Mouse (Mus musculus) ovary, postnatal 14 days (tissue): Measurements from ENCODE around the gene Grifin.

Source experiments
- DNase-seq: peaks from one replicate; pipeline ENCODE4 v3.0.0; 2022; ENCODE audit warnings: low spot score

Gene Grifin

GRCm38 (mm10) chr5:140549306-140550047 lies 15.4 kb downstream of the Grifin start:
- no peak for DNase-seq

GRCm38 (mm10) chr5:140546332-140546731 lies 18.5 kb downstream of the Grifin start:
- no peak for DNase-seq

DNA sequence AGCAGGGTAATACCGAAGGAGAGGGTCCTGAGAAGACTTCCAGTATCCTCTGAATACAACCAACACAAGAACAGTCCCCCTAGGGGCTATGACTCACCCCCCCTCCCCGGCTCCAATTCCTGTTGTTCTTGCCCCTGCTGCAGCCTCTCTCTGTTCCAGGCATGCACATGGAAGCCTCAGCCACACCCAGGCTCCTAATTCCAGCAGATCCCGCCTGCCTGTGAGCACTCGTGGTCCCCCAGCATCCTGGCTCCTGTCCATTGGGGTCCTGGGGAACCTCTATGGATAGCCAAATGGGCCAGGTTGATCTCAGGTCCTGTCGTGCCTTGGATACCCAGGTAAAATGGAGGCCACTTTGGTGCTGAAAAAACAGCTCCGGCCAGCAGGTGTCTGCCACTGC lies 19.2 kb downstream of the Grifin start:
- no peak for DNase-seq

DNA sequence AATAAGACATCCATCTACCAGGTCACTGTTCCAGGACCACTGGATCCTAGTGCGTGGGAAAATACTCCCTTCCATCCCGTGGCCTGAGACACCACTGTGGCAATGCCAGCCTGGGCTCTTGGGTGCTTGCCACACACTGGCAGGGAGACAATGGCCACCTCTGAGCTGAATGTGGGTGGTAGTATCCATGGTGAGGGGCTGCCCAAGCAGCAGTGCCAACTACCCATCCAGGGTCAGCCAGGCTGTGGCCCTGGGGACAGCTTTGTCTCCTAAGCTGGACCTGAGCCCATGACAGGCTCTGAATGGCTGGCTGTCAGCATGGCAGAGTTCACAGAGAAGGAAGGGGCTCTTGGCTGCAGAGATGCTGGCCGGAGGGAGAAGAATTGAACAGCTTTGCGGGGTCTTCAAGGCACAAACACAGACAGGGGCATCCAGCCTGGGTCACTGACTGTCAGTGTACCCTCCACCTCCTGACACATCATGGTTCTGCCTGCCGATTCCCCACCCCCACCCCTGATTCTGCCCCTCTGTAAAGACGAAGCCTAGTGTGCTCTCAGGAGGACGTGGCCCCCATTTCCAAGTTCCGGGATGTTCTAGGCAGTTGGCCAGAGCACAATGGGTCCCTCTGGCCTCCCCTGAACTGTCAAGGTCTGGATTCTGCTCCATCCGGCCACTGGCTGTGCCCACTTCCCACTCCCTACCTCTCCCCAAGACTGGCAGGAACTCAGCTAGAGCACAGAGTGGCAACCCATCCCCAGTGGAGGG lies 21.9 kb downstream of the Grifin start:
- no peak for DNase-seq

DNA sequence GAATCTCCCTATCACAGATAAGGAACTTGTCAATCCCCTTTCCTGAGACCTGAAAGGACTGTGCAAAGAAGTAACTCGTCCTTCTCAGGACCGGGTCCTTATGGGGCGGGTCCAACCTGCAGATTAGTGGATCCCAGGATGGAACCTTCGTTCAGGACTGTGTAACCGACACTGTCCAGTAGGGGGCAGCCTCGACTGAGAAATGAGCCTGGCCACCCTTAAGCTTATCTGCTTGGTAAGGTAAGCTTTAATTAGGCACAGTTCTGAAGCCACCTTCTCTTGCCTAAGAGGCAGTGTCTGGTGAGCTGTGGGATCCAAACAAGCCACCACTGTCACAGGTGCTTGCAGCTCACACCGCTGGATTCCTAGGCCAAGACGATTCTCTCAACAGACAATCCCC lies 24.8 kb downstream of the Grifin start:
- peak; percentile 85 for DNase-seq

DNA sequence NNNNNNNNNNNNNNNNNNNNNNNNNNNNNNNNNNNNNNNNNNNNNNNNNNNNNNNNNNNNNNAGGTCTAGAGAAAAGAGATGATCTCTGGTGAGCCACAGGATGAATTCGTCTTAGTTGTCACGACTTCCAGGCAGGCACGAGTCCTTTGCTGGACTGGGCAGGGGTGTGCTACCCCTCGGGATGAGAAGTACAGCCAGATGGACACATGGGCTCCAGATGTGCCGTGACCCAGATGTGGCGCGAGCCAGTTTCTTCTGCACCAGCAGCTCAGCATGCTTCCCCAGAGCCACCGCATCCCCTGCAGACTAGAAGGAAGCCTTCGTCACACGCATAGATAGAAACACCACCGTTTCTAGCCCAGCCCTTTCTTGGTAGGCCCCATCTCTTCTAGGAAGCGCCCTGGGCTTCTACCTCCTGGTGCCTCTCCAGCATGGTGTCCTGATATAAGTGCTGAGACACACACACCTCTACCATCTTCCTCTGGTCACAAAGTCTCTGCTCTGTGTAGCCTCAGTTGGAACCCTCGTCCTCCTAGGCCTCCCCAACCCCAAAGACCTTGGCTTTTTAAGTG lies 26.7 kb downstream of the Grifin start:
- DNase-seq: no peak

GRCm38 (mm10) chr5:140526754-140527153 lies 38.1 kb downstream of the Grifin start:
- no peak for DNase-seq

DNA sequence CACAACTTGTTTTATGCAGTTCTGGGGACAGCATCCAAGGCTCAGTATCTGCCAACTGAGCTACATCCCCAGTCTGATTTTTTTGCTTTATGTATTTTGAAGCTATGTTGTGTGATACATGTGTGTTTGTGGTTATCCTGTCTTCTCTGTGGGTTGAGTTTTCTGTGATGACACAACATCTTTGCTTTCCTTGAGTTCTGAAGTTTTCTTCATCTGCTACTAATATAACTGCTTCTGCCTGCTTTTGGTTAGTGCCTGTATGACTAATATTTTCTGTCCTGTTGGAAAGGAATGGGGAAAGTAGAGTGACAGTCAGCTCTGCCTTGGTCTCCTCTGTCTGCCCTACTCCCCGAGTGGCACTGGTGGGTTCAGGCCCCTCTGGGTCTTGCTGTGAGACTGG lies 43.7 kb downstream of the Grifin start:
- DNase-seq: no peak

DNA sequence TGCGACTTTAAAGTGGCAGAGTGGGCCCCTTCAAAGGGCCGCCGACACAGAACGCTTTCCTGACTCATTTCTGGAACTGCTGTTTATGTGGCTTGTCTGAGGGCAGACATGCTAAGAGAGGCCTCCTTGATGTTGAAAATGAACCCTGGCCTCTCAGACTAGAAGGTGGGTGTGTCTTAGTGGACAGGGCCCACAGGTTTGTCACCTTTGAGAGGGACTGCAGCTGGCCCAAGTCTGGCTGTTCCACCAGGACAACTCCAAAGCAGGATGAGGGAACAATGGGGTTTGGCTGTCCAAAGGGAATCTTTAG lies 47.0 kb downstream of the Grifin start:
- no peak for DNase-seq

- no peak for DNase-seq
Observed at GRCm38 (mm10) chr5:140517159-140517920, 47.5 kb downstream of the Grifin start.

GRCm38 (mm10) chr5:140514799-140515486 lies 49.9 kb downstream of the Grifin start:
- DNase-seq: no peak

DNA sequence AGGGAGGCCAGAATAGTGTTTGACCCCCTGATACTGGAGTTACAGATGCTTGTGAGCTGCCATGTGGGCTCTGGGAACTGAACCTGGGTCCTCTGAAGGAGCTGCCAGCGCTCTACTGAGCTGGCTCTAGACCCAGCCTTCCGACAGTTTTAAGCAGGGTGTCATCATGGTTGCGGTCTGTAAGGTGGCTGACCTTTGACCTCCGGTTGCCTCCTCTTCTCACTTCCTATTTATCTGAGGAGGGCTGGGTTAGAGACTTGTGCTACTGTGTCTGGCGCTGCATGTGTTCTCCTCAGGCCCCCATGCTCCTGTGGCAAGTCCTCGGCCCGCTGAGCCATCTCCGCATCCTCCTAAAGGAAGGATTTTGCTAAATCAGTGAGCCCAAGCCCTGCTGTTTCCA lies 51.0 kb downstream of the Grifin start:
- DNase-seq: no peak
